Comparison of ENCODE assay signal across 12 mouse cellular contexts in genomic region chr5:112020882-112021281, GRCm38 (mm10).
A peak's percentile ranks its signal among the peaks of the same experiment; 100 is the strongest.
DNase-seq lines count a peak whose midpoint lies in the region; ATAC-seq and TF ChIP-seq lines count a peak whose summit lies in the region.
"Had no signal": no experiment of that assay in that cellular context is flagged by ENCODE, and none has a peak within 500 bp of the region (broad histone marks: within the 10 kb centered on the region; RNA-seq: fewer than 3 reads in every experiment).

No protein-coding gene starts in this region.

- no peak for TF ChIP-seq CTCF in forebrain, postnatal 0 days (IDR thresholded peaks at IDR 0.05; ENCODE audit: low read depth)

- H3K4me3 ChIP-seq in heart, embryonic 12.5 days, result no peak overlapping the region
- no peak overlapping the region for H3K4me3 ChIP-seq in forebrain, postnatal 0 days (ENCODE audit: low read depth, low read length)
- no peak overlapping the region for H3K4me3 ChIP-seq in liver, embryonic 11.5 days (ENCODE audit: low read depth, low read length)
- H3K4me3 ChIP-seq: myocyte had no signal

- no peaks in the 10 kb centered on the region for H3K36me3 ChIP-seq in heart, embryonic 12.5 days
- H3K36me3 ChIP-seq in forebrain, postnatal 0 days (ENCODE audit: insufficient read depth), result no peaks in the 10 kb centered on the region
- no peaks in the 10 kb centered on the region for H3K36me3 ChIP-seq in liver, embryonic 11.5 days (ENCODE audit: control insufficient read depth, insufficient read depth, low read length)

- DNase-seq in heart, adult 18-20 months, result peak; percentile 87 to 93
- DNase-seq in right cerebral cortex, postnatal 10 days (ENCODE audit: low spot score in 2 of 2), result peak; percentile 57 to 61
- no peak for DNase-seq in right cerebral cortex, postnatal 36 days (ENCODE audit: low spot score in 2 of 2)
- peak; percentile 70 for DNase-seq in forebrain, postnatal 0 days
- DNase-seq in retina, postnatal 7 days (ENCODE audit: low read depth, low spot score), result peak; percentile 54
- no peak for DNase-seq in liver, embryonic 11.5 days (ENCODE audit: low spot score)
- no peak for DNase-seq in thymus, adult 18-20 months
- DNase-seq: gastrocnemius, postnatal 25 days; kidney, adult 18-20 months; lung, embryonic 14.5 days had no signal

- 0 out of 2 replicates have a peak, but pooled peaks cover 3% of the 10 kb centered on the region for H3K9me3 ChIP-seq in heart, embryonic 12.5 days (replicated peaks)
- no peaks in the 10 kb centered on the region for H3K9me3 ChIP-seq in forebrain, postnatal 0 days (ENCODE audit: low read length)
- H3K9me3 ChIP-seq in liver, embryonic 11.5 days (ENCODE audit: control insufficient read depth, low read length), result no peaks in the 10 kb centered on the region

- H3K27ac ChIP-seq in heart, embryonic 12.5 days (ENCODE audit: poor library complexity, severe bottlenecking), result no peak overlapping the region
- no peak overlapping the region for H3K27ac ChIP-seq in forebrain, postnatal 0 days (ENCODE audit: low read depth, low read length)
- no peak overlapping the region for H3K27ac ChIP-seq in liver, embryonic 11.5 days (ENCODE audit: low read depth, low read length)

- no peak overlapping the region for H3K4me2 ChIP-seq in heart, embryonic 12.5 days
- no peak overlapping the region for H3K4me2 ChIP-seq in forebrain, postnatal 0 days (ENCODE audit: low read depth)
- no peak overlapping the region for H3K4me2 ChIP-seq in liver, embryonic 11.5 days
- H3K4me2 ChIP-seq: lung, embryonic 14.5 days had no signal

- no peak for ATAC-seq in heart, embryonic 12.5 days (ENCODE audit: insufficient number of reproducible peaks, low FRiP score)
- ATAC-seq in forebrain, postnatal 0 days, result peak; percentile 89
- no peak for ATAC-seq in liver, embryonic 11.5 days (replicated peaks; ENCODE audit: low FRiP score)

- WGBS in heart, embryonic 12.5 days, result 70% methylated on average over 2 of the region's 2 CpGs
- 27% methylated on average over 2 of the region's 2 CpGs for WGBS in forebrain, postnatal 0 days
- 73% methylated on average over 2 of the region's 2 CpGs for WGBS in liver, embryonic 11.5 days

- peaks cover 11% of the 10 kb centered on the region for H3K27me3 ChIP-seq in heart, embryonic 12.5 days (replicated peaks)
- H3K27me3 ChIP-seq in forebrain, postnatal 0 days (ENCODE audit: insufficient read depth, low read length), result no peaks in the 10 kb centered on the region
- H3K27me3 ChIP-seq in liver, embryonic 11.5 days (replicated peaks; ENCODE audit: control insufficient read depth, insufficient read depth, low read length), result no peaks in the 10 kb centered on the region

- no peaks in the 10 kb centered on the region for H3K4me1 ChIP-seq in heart, embryonic 12.5 days (replicated peaks)
- no peaks in the 10 kb centered on the region for H3K4me1 ChIP-seq in forebrain, postnatal 0 days (ENCODE audit: insufficient read depth)
- H3K4me1 ChIP-seq in liver, embryonic 11.5 days (replicated peaks; ENCODE audit: control insufficient read depth, insufficient read depth, low read length), result no peaks in the 10 kb centered on the region

- H3K9ac ChIP-seq in heart, embryonic 12.5 days, result no peak overlapping the region
- no peak overlapping the region for H3K9ac ChIP-seq in forebrain, postnatal 0 days
- H3K9ac ChIP-seq in liver, embryonic 11.5 days (ENCODE audit: low read depth, low read length), result no peak overlapping the region
- H3K9ac ChIP-seq: lung, embryonic 14.5 days had no signal

Comparison
In these comparisons a context has a peak if more than half of its experiments do, and no peak if none do; other contexts are left out.
1. DNase-seq: peak in heart, adult 18-20 months (2 of 2), right cerebral cortex, postnatal 10 days (2 of 2), forebrain, postnatal 0 days (single experiment) and retina, postnatal 7 days (single experiment); none in right cerebral cortex, postnatal 36 days (0 of 2), liver, embryonic 11.5 days (single experiment) and thymus, adult 18-20 months (0 of 2).